Comparison of ENCODE assay signal across 2 mouse cellular contexts in genomic region chr10:128618570-128618969, GRCm38 (mm10).
A peak's percentile ranks its signal among the peaks of the same experiment; 100 is the strongest.
TF ChIP-seq lines count a peak whose summit lies in the region.

No protein-coding gene starts in this region.

TF ChIP-seq in CH12.LX, 34 proteins besides CTCF, POLR2A, EP300 and RAD21:
- TF ChIP-seq ELF1 (IDR thresholded peaks at IDR 0.05; ENCODE audit: low read depth, low read length) (peak; percentile 34; the same call in 1 of the 2 replicates), CHD1 (IDR thresholded peaks at IDR 0.05; ENCODE audit: low read depth, low read length) (no peak), TBP (conservative IDR thresholded peaks at IDR 0.05; ENCODE audit: low read depth, low read length) (peak; percentile 88)

TF ChIP-seq in MEL, 35 proteins besides CTCF, POLR2A, EP300 and RAD21:
- no peak for TF ChIP-seq TAL1 (IDR thresholded peaks at IDR 0.05; ENCODE audit: low read length)
- no peak for TF ChIP-seq BHLHE40 (IDR thresholded peaks at IDR 0.05; ENCODE audit: borderline replicate concordance, low read depth, low read length)
- no peak for TF ChIP-seq UBTF (IDR thresholded peaks at IDR 0.05; ENCODE audit: borderline replicate concordance, insufficient read depth, low read depth, low read length)
- TF ChIP-seq TBP (IDR thresholded peaks at IDR 0.05; ENCODE audit: low read depth, low read length), result peak; percentile 57; the same call in 1 of the 2 replicates
- TF ChIP-seq NRF1 (IDR thresholded peaks at IDR 0.05; ENCODE audit: insufficient read depth, low read depth, low read length, poor library complexity, severe bottlenecking), result no peak
TF ChIP-seq in MEL: peak in this region for 1.
